Mouse (Mus musculus) lung, adult 10 weeks (tissue): ENCODE results near the gene Gm21812. TPM values are rescaled to one million over a fixed set of nuclear protein-coding genes. Genes with fewer than 3 reads are reported as not detected.

ENCODE experiments used
- polyA plus RNA-seq: library from polyadenylated mRNA; stranded (reverse); fragments of 350-450 nt; fragmentation: Illumina TruSeq; extraction: RNeasy Lipid Tissue Mini Kit (QIAGEN cat#74804); gene quantifications from one replicate; pipeline ENCODE4 v1.2.3, GENCODE M21; 2014; ENCODE audit warnings: low read depth, low replicate concordance; ENCODE audit not compliant: insufficient read depth

Gm21812 gene
- polyA plus RNA-seq: not detected

DNA sequence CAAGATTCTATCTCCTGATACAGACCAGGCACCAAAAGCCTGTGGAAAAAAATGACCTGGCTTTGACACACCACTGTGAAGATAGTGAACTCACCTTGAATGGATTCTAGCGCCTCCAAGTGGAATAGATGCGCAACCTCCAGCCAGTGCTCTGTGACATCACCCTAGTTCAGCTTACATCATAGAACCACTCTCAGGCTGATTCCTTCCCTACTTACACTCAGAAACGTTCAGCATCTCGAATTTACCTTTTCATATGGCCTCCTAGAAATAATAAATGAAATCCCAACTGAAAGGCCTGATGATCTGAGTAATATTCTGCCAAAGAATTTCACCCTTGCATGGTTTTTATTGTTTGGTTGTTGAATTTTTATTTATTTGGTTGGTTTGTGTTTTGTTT lies at the start of gene Gm21812:
Gene Gm21812 (minus strand): TSS at position 101 of the 400 bp plus-strand sequence.

Other genes starting within 250 kb of the Gm21812 start
- not detected for gene Gm21292, start 213.3 kb downstream of the Gm21812 start, polyA plus RNA-seq
- gene Gm21721, start 145.0 kb downstream of the Gm21812 start, polyA plus RNA-seq: not detected
- not detected for gene Gm21874, start 69.0 kb upstream of the Gm21812 start, polyA plus RNA-seq